Mouse (Mus musculus) Muller cell, postnatal 12 days (primary cell): ENCODE data around the gene Smim17.
"Not testable (repeated sequence)": the region's sequence is repeated elsewhere in the genome, so short reads cannot be mapped to it uniquely, and the experiment has no call there.

ENCODE experiments used
- DNase-seq: peaks from one replicate; pipeline ENCODE4 v3.0.0-alpha.2; 2015; ENCODE audit errors: inconsistent ontology term

The Smim17 gene

DNA sequence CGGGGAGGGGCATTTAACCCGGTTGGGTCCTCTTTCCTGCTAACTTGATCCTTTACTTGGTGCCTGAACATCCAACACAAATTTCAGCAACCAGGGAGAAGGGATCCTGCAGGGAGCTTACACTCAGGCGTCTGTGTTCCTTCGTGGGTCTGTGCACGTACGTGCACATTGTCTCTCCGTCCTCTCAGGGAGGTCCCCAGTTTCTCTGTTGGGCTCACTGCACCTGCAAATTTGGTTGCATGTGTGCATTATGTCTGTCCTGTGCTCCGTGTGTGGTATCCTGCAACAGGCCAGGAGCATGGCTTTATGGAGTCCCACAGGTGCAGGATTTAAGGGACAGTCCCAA is 16.9 kb downstream of the Smim17 start:
- no peak for DNase-seq

DNA sequence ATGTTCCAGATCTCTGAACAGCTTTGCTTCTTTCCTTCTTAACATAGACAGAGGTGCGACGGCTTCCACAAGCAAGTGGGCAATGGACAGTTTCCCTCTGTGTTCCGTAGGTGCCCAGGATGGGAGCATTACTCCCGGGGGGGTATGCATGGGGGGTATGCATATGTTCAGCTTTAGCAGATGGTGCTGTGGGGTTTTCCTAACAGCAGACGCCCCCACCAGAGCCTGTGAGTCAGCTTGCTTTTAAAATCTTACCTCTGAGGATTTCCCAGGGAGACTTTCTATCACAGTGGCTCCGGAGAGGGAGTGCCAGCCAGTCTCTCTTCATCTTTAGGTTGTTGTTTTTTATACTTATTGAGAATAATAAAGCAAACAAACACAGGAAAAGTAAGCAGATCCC is 21.4 kb downstream of the Smim17 start:
- no peak for DNase-seq

DNA sequence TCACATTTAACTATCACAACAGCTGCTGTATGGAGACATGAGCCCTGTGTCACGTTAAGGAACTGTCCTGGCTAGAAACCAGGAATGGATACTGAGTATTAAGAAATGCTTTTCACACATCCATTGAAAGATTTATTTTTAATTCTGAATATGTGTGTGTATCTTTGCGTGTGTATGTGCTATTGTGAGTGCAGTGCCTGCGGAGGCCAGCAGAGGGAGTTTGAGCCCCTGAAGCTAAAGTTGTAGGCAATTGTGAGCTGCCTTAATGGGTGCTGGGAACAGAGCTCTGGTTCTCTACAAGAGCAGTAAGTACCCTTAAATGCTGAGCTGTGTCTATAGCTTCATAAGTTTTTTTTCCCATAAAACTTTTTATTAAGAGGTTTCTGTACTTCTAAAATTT is 30.9 kb downstream of the Smim17 start:
- no peak for DNase-seq

DNA sequence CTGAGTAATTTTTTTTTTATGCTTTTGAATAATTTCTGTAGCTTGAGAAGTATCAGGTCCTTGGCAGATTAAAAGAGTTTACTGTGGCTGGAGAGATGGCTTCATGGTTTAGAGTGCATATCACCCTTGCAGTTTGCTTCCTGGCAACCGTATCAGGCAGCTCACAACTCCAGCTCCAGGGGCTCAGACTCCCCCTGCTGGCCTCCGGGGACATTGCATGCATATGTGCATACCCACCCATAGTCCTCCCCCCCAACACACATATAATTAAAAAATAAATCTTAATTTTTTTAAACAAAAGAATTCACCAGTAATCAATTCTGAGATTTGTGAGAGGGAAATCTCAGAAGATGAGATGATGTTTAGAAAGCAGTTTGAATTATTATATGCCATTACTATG is 31.8 kb downstream of the Smim17 start:
- peak; percentile 32 for DNase-seq

DNA sequence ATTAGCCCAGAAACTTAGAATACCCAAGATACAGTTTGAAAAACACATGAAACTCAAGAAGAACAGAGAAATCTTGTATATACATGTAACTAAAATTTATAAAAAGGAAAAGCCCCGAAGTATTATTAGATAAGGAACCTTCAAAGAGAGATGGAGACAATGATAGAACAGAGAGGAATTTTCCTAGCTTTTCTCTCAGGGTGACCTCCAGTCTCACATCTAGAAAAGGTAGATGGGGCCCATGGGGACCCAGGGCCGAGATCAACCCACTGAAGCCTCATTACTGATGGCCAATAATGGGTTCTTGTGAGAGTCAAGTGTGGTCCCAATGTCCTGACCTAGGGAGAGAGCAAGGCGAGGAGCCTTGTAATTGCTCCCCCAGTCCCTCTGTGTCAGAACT is 39.9 kb downstream of the Smim17 start, which contains the start of gene Olfr1344:
Olfr1344 (plus strand) TSS at position 301 of the 400 bp plus-strand sequence.
- DNase-seq: no peak

DNA sequence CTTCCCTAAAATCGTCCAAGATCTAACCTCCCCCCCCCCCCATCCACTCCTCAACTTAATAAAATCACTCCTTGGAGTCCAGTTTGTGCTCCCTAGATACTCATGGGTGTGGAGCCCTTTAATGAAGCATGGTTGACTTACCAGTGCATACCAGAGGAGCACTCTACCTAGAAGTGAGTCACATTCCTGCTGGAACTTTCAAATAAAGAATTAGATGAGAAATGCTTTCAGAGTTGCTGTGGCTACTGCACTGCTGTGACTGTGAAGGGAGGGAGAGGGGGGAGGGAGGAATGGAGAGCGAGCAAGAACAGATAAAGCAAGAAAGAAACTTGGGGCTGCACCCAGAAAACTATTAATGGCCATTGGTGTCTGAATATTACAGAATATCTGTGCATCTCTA is 42.7 kb downstream of the Smim17 start:
- DNase-seq: peak; percentile 61

DNA sequence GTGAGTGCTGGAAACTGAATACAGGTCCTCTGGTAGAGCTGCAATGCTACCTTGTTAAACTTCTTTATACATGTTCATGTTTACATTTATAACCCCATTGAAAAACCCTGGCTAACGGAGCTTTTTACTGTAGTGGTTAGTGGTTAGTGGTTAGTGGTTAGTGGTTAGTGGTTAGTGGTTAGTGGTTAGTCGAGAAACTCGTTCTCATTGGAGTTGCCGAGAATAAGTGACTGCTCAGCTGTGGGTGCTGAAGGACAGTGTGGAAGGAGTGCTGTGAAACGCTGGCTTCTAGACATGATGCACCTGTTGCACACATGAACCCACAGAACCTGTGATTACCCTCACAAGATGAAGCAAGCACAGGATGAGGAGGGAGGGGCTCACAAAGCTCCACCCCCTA is 49.3 kb downstream of the Smim17 start:
- DNase-seq: no peak

DNA sequence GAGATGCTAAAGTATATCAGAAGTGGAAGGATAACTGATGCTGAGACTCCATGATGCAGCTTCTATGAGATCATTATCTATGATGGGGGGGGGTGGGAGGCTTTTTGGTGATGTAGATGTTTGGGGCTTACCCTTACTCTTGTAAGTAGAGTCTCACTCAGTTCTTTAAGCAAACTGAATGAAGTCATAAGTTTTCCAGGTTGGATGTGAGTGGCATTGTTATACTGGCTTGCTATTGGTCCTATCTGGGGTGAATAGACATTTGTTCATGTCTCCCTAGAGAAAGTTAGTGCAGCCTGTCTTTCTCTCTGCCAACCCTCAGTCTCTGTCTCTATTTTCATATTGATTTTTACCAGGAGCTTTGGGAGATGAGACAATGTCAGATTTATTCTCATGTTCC is 57.4 kb downstream of the Smim17 start, which contains the start of gene Olfr1336:
Olfr1336 (plus strand) TSS at position 301 of the 400 bp plus-strand sequence.
- no peak for DNase-seq

DNA sequence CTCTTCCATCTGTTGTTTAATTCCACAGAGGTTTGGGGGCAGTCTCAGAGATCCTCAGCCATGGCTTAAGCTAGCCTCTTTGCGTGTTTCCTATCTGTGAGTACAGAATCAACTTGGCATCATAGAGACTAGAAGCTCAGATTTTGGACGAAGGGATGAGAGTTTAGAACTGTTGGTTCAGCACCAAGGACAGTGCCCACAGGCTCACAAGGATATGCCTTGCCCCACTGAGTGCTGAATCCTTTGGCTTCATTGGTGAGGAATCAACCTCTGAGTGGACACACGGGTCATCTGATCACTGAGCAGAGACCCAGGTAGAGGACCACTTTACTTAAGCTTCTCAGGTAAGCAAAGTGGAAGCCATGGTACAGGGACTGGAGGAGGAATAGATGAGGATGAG is 57.9 kb downstream of the Smim17 start:
- DNase-seq: no peak

DNA sequence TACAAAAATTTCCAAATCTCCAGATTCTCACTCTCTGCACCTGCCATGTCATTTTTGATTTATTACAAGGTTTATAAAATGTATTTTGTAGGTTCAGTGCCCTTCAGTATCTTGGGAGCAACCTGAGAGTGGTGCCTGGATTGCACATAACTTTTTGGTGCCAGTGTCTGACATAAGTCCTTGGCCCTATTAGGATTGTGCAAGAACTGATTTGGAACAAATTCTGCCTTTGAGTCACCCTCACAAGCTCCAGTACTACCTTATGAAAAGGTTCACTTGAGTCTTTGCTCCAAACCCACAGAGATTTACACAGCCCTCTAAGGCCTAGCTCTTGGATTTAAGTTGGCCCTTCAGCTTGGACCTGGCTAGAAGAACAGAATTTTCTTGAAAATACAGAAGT is 68.4 kb downstream of the Smim17 start, which contains the start of gene Olfr1346:
Olfr1346 (plus strand) TSS at position 151 of the 400 bp plus-strand sequence.
- no peak for DNase-seq

DNA sequence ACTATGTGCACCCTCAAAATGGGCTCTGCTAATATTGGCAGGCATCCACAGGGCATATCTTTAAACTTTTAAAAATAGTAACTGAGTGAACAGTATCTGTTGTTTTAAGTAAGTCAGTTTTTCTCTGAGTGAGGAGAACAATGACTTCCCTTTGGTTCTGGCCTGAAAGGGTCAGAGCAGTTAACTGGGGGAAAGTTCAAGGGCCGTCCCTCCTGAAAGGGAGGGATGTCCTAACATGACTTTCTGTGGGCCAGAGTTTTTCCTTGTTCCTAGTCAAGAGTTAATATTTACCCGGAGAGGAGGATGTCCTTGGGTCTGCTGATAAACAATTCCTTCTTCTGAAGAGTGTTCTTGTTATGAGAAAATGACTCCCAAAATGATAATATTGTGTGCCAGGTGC is 79.1 kb downstream of the Smim17 start:
- DNase-seq: not testable (repeated sequence)
